Mouse (Mus musculus) frontal cortex, adult 2 months (tissue): Measurements from ENCODE around the gene Gm10330. TPM values are rescaled to one million over a fixed set of nuclear protein-coding genes. Genes with fewer than 3 reads are reported as not detected.
"Not testable (repeated sequence)": the region's sequence is repeated elsewhere in the genome, so short reads cannot be mapped to it uniquely, and the experiment has no call there.

Experiments used
- DNase-seq, 2 experiments: peaks; one replicate each; pipeline ENCODE4 v3.0.0; 2022; ENCODE audit warnings: low spot score in 1 of 2; ENCODE audit errors: extremely low spot score in 1 of 2
- polyA plus RNA-seq: library from polyadenylated mRNA; depleted of rRNA; stranded (reverse); fragments of >200 nt; gene quantifications from 2 replicates; pipeline ENCODE4 v1.2.3, GENCODE M21; 2012; rRNA removed

Gm10330 gene
- not detected in 2 replicates for polyA plus RNA-seq

DNA sequence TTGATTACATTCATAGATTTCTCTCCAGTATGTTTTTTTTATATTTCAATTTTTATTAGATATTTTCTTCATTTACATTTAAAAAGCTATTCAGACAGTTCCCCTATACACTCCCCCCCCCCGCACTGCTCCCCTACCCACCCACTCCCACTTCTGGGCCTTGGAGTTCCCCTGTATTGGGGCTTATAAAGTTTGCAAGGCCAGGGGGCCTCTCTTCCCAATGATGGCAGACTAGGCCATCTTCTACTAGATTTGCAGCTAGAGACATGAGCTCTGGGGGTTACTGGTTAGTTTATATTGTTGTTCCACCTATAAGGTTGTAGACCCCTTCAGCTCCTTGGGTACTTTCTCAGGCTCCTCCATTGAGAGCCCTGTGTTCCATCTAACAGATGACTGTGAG, at the start of gene Gm10330:
TSS of gene Gm10330 (minus strand) at position 101 of the 400 bp plus-strand sequence.
- DNase-seq, result not testable (repeated sequence)

DNA sequence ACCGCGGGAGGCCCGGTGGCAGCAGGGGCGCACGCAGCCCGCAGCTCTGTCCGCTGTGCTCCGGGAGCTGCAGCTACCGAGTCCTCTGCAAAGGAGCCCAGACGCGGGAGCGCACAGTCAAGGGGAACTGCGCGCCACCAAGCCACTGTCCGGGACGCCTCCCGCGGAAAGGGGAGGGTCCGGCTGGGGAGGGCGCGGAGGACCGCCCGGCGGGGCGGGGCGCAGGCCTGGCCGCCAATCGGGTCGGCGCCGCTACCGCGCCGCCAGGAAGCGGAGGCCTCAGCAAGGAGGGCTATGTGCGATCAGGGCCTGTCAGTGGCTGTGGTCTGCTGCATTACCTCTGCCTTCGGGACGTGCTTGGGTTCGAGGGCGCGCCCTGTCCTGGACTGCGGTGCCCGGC, 20.7 kb upstream of the Gm10330 start:
- DNase-seq, result not testable (repeated sequence)

DNA sequence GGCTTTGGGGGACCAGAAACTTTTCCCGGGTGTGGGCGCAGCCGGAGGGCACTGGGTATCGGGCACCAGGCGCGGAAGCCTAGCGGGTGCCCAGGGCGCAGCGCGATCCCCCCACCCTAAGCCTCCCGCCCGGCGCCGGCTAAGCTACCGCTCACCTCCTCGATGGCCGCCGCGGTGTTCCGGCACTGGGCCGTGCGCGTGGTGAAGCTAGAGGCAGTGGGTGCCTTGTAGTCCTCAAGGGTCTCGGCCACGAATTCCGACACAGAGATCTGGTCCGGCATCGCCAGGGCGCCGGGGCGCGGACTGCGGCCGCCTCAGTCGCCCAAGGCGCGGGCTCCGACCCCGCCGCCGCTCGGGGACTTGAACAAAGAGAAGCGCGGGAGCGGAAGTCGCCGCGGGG, 20.3 kb upstream of the Gm10330 start:
- DNase-seq, result not testable (repeated sequence)
